ENCODE assay signal across 14 mouse cellular contexts in genomic region chr4:130568043-130568978, GRCm38 (mm10). TPM values are rescaled to one million over a fixed set of nuclear protein-coding genes. Genes with fewer than 3 reads are reported as not detected.
DNase-seq lines count a peak whose midpoint lies in the region; ATAC-seq and TF ChIP-seq lines count a peak whose summit lies in the region.
"Had no signal": no experiment of that assay in that cellular context is flagged by ENCODE, and none has a peak within 500 bp of the region (broad histone marks: within the 10 kb centered on the region; RNA-seq: fewer than 3 reads in every experiment).

No protein-coding gene starts in this region.

- no peak for TF ChIP-seq CTCF in lung, embryonic 14.5 days (IDR thresholded peaks at IDR 0.05; ENCODE audit: low read depth)
- TF ChIP-seq CTCF in lung, postnatal 0 days (IDR thresholded peaks at IDR 0.05) = no peak
- no peak for TF ChIP-seq CTCF in forebrain, postnatal 0 days (IDR thresholded peaks at IDR 0.05; ENCODE audit: low read depth)

- no peak overlapping the region for H3K4me3 ChIP-seq in lung, embryonic 14.5 days (ENCODE audit: low read depth, low read length)
- no peak overlapping the region for H3K4me3 ChIP-seq in lung, postnatal 0 days (ENCODE audit: low read depth, low read length)
- H3K4me3 ChIP-seq in forebrain, postnatal 0 days (ENCODE audit: low read depth, low read length) = no peak overlapping the region
- H3K4me3 ChIP-seq in neural tube, embryonic 13.5 days = no peak overlapping the region
- H3K4me3 ChIP-seq: embryonic facial prominence, embryonic 13.5 days; limb, embryonic 15.5 days had no signal

- TF ChIP-seq EP300 in lung, postnatal 0 days (IDR thresholded peaks at IDR 0.05) = no peak

- ATAC-seq in frontal cortex, adult (ENCODE audit: low TSS enrichment) = 0 out of 2 replicates have a peak, but pooled peaks have one; percentile 25
- ATAC-seq in lung, embryonic 14.5 days (ENCODE audit: insufficient read depth) = no peak
- ATAC-seq in lung, postnatal 0 days = no peak
- ATAC-seq in forebrain, postnatal 0 days = no peak
- ATAC-seq in neural tube, embryonic 13.5 days (ENCODE audit: low read depth) = peak; percentile 38; the same call in 1 of the 2 replicates
- ATAC-seq: Patski had no signal

- H3K27ac ChIP-seq in lung, embryonic 14.5 days (ENCODE audit: low read depth) = no peak overlapping the region
- no peak overlapping the region for H3K27ac ChIP-seq in lung, postnatal 0 days (ENCODE audit: low read length)
- H3K27ac ChIP-seq in forebrain, postnatal 0 days (ENCODE audit: low read depth, low read length) = no peak overlapping the region
- H3K27ac ChIP-seq in neural tube, embryonic 13.5 days (replicated peaks) = peak overlapping the region; percentile 85
- H3K27ac ChIP-seq: embryonic facial prominence, embryonic 13.5 days; limb, embryonic 15.5 days had no signal

- H3K27me3 ChIP-seq in lung, embryonic 14.5 days (ENCODE audit: insufficient read depth, low read length) = 0 out of 2 replicates have a peak, but pooled peaks cover 4% of the 10 kb centered on the region
- 0 out of 2 replicates have a peak, but pooled peaks cover 5% of the 10 kb centered on the region for H3K27me3 ChIP-seq in lung, postnatal 0 days (replicated peaks; ENCODE audit: insufficient read depth, low read length)
- no peaks in the 10 kb centered on the region for H3K27me3 ChIP-seq in forebrain, postnatal 0 days (ENCODE audit: insufficient read depth, low read length)
- H3K27me3 ChIP-seq in neural tube, embryonic 13.5 days = peaks cover 11% of the 10 kb centered on the region
- H3K27me3 ChIP-seq: limb, embryonic 15.5 days; Patski had no signal

- H3K9ac ChIP-seq in lung, embryonic 14.5 days = no peak overlapping the region
- H3K9ac ChIP-seq in lung, postnatal 0 days (replicated peaks; ENCODE audit: low read depth) = no peak overlapping the region
- H3K9ac ChIP-seq in forebrain, postnatal 0 days = no peak overlapping the region
- H3K9ac ChIP-seq in neural tube, embryonic 13.5 days = no peak overlapping the region
- H3K9ac ChIP-seq: embryonic facial prominence, embryonic 13.5 days; limb, embryonic 15.5 days had no signal

- WGBS in lung, embryonic 14.5 days = 62% methylated on average over 23 of the region's 23 CpGs
- WGBS in lung, postnatal 0 days = 65% methylated on average over 23 of the region's 23 CpGs
- WGBS in forebrain, postnatal 0 days = 35% methylated on average over 23 of the region's 23 CpGs
- whole genome bisulfite sequencing in neural tube, embryonic 13.5 days = 23% methylated on average over 23 of the region's 23 CpGs

- no peak for DNase-seq in frontal cortex, postnatal 36 days (ENCODE audit: low spot score in 2 of 2)
- peak; percentile 53 for DNase-seq in lung, embryonic 14.5 days
- DNase-seq in lung, postnatal 0 days (ENCODE audit: low spot score) = no peak
- peak; percentile 45 for DNase-seq in forebrain, postnatal 0 days
- DNase-seq in gastrocnemius, postnatal 25 days = no peak
- DNase-seq in spleen, postnatal 36 days (ENCODE audit: low spot score in 2 of 2) = no peak
- DNase-seq: adrenal gland, postnatal 14 days; cerebellum, adult 18-20 months; gastrocnemius, postnatal 36 days had no signal

- no peaks in the 10 kb centered on the region for H3K9me3 ChIP-seq in lung, embryonic 14.5 days (ENCODE audit: low read depth, low read length)
- H3K9me3 ChIP-seq in lung, postnatal 0 days (ENCODE audit: low read length) = no peaks in the 10 kb centered on the region
- H3K9me3 ChIP-seq in forebrain, postnatal 0 days (ENCODE audit: low read length) = no peaks in the 10 kb centered on the region
- H3K9me3 ChIP-seq in neural tube, embryonic 13.5 days = no peaks in the 10 kb centered on the region
- H3K9me3 ChIP-seq: embryonic facial prominence, embryonic 13.5 days; limb, embryonic 15.5 days had no signal

- no peaks in the 10 kb centered on the region for H3K36me3 ChIP-seq in lung, embryonic 14.5 days (ENCODE audit: insufficient read depth)
- no peaks in the 10 kb centered on the region for H3K36me3 ChIP-seq in lung, postnatal 0 days (ENCODE audit: insufficient read depth, low read length)
- H3K36me3 ChIP-seq in forebrain, postnatal 0 days (ENCODE audit: insufficient read depth) = no peaks in the 10 kb centered on the region
- no peaks in the 10 kb centered on the region for H3K36me3 ChIP-seq in neural tube, embryonic 13.5 days
- H3K36me3 ChIP-seq: embryonic facial prominence, embryonic 13.5 days; limb, embryonic 15.5 days had no signal

- H3K4me1 ChIP-seq in lung, embryonic 14.5 days (ENCODE audit: insufficient read depth) = peaks cover 9% of the 10 kb centered on the region
- no peaks in the 10 kb centered on the region for H3K4me1 ChIP-seq in lung, postnatal 0 days (ENCODE audit: insufficient read depth, low read depth, low read length)
- H3K4me1 ChIP-seq in forebrain, postnatal 0 days (ENCODE audit: insufficient read depth) = peaks cover 40% of the 10 kb centered on the region
- peaks cover 90% of the 10 kb centered on the region for H3K4me1 ChIP-seq in neural tube, embryonic 13.5 days (replicated peaks)

- no peak overlapping the region for H3K4me2 ChIP-seq in lung, embryonic 14.5 days
- H3K4me2 ChIP-seq in lung, postnatal 0 days (replicated peaks; ENCODE audit: low read depth, low read length) = no peak overlapping the region
- H3K4me2 ChIP-seq in forebrain, postnatal 0 days (ENCODE audit: low read depth) = peak overlapping the region; percentile 8; the same call in 1 of the 2 replicates
- H3K4me2 ChIP-seq in neural tube, embryonic 13.5 days = peak overlapping the region; percentile 37
- H3K4me2 ChIP-seq: embryonic facial prominence, embryonic 13.5 days; limb, embryonic 15.5 days had no signal

RNA-seq across cellular contexts. Expression of gene Nkain1, which starts 5.7 kb away (rescaled TPM):
- polyA plus RNA-seq in lung, embryonic 14.5 days (2014; fragmentation: Nextera tagmentation; extraction: Ambion mirVana) = 2.9 and 3.3 TPM in 2 replicates
- 0.13 and 0.33 TPM in 2 replicates for polyA plus RNA-seq in lung, postnatal 0 days (2015; fragmentation: Nextera tagmentation; extraction: Ambion mirVana)
- 231 and 267 TPM in 2 replicates for total RNA-seq in forebrain, postnatal 0 days (2014; rRNA removed)
- polyA plus RNA-seq in forebrain, postnatal 0 days (2015; fragmentation: Nextera tagmentation; extraction: Ambion mirVana) = 9.1 and 10.9 TPM in 2 replicates
- 10.6 and 11.8 TPM in 2 replicates for polyA plus RNA-seq in neural tube, embryonic 13.5 days (2015; fragmentation: Nextera tagmentation; extraction: Ambion mirVana)
- total RNA-seq in gastrocnemius, postnatal 25 days (2021) = 10 to 100 TPM in 1 of 2 experiments, 1 to 10 TPM in 1; 6.7 to 15.0 TPM

Comparison
In these comparisons a context has a peak if more than half of its experiments do, and no peak if none do; other contexts are left out.
1. DNase-seq: peak in lung, embryonic 14.5 days (single experiment) and forebrain, postnatal 0 days (single experiment); none in frontal cortex, postnatal 36 days (0 of 2), lung, postnatal 0 days (single experiment), gastrocnemius, postnatal 25 days (single experiment) and spleen, postnatal 36 days (0 of 2).
2. ATAC-seq: peak in frontal cortex, adult (single experiment) and neural tube, embryonic 13.5 days (single experiment); none in lung, embryonic 14.5 days (single experiment), lung, postnatal 0 days (single experiment) and forebrain, postnatal 0 days (single experiment).
3. H3K4me2 ChIP-seq: peak in forebrain, postnatal 0 days (single experiment) and neural tube, embryonic 13.5 days (single experiment); none in lung, embryonic 14.5 days (single experiment) and lung, postnatal 0 days (single experiment).